Mouse (Mus musculus): ENCODE data around the gene Il17c.

- no peak for TF ChIP-seq CTCF (IDR thresholded peaks at IDR 0.05; ENCODE audit: low read depth)
- TF ChIP-seq EP300 (IDR thresholded peaks at IDR 0.05; ENCODE audit: low read depth): no peak
These were observed 48.9 kb downstream of the Il17c start for GRCm38 (mm10) chr8:122470691-122471090.

Measured in liver, embryonic 14.5 days (tissue).